Mouse (Mus musculus): ENCODE results near the gene Hhipl1.

Hhipl1 gene

GRCm38 (mm10) chr12:108305812-108306794 lies at the start of gene Hhipl1:
Gene Hhipl1, plus strand, starts transcription at chr12:108306270.
- DNase-seq: peak; percentile 41

GRCm38 (mm10) chr12:108256734-108257133 lies 49.3 kb upstream of the Hhipl1 start:
- no peak for DNase-seq

GRCm38 (mm10) chr12:108259322-108260049 lies 46.6 kb upstream of the Hhipl1 start:
- no peak for DNase-seq

- no peak for DNase-seq
Measured at GRCm38 (mm10) chr12:108260950-108261349, 45.1 kb upstream of the Hhipl1 start.

GRCm38 (mm10) chr12:108264918-108265317 lies 41.2 kb upstream of the Hhipl1 start:
- no peak for DNase-seq

- peak; percentile 38 for DNase-seq
Measured at GRCm38 (mm10) chr12:108265831-108266619, 40.0 kb upstream of the Hhipl1 start.

GRCm38 (mm10) chr12:108267653-108268052 lies 38.4 kb upstream of the Hhipl1 start:
- no peak for DNase-seq

GRCm38 (mm10) chr12:108268970-108269369 lies 37.1 kb upstream of the Hhipl1 start:
- DNase-seq: no peak

GRCm38 (mm10) chr12:108269699-108270098 lies 36.4 kb upstream of the Hhipl1 start:
- no peak for DNase-seq

- no peak for DNase-seq
Measured at GRCm38 (mm10) chr12:108270240-108270919, 35.7 kb upstream of the Hhipl1 start.

GRCm38 (mm10) chr12:108271351-108272142 lies 34.5 kb upstream of the Hhipl1 start:
- DNase-seq: no peak

GRCm38 (mm10) chr12:108272143-108272635 lies 33.9 kb upstream of the Hhipl1 start:
- no peak for DNase-seq

- no peak for DNase-seq
Measured at GRCm38 (mm10) chr12:108273466-108274312, 32.4 kb upstream of the Hhipl1 start.

GRCm38 (mm10) chr12:108274313-108274595 lies 31.8 kb upstream of the Hhipl1 start:
- no peak for DNase-seq

- DNase-seq: peak; percentile 54
Measured at GRCm38 (mm10) chr12:108274661-108275507, 31.2 kb upstream of the Hhipl1 start, which contains the start of gene Ccdc85c. Gene Ccdc85c, minus strand, starts transcription at chr12:108275425.

GRCm38 (mm10) chr12:108275508-108275890 lies 30.6 kb upstream of the Hhipl1 start:
- DNase-seq: peak; percentile 99

- peak; percentile 58 for DNase-seq
Measured at GRCm38 (mm10) chr12:108275920-108276822, 29.9 kb upstream of the Hhipl1 start.

- DNase-seq: no peak
Measured at GRCm38 (mm10) chr12:108277341-108277841, 28.7 kb upstream of the Hhipl1 start.
